30 mouse cellular contexts compared by ENCODE assay signal in genomic region chr2:179969137-179969536, GRCm38 (mm10). TPM values are rescaled to one million over a fixed set of nuclear protein-coding genes. Genes with fewer than 3 reads are reported as not detected.
DNase-seq lines count a peak whose midpoint lies in the region; ATAC-seq lines count a peak whose summit lies in the region.
"Had no signal": no experiment of that assay in that cellular context is flagged by ENCODE, and none has a peak within 500 bp of the region (broad histone marks: within the 10 kb centered on the region; RNA-seq: fewer than 3 reads in every experiment).

No protein-coding gene starts in this region.

- H3K4me2 ChIP-seq in forebrain, embryonic 14.5 days (ENCODE audit: low read length): no peak overlapping the region
- no peak overlapping the region for H3K4me2 ChIP-seq in forebrain, embryonic 12.5 days
- H3K4me2 ChIP-seq in hindbrain, embryonic 14.5 days (replicated peaks): no peak overlapping the region
- H3K4me2 ChIP-seq in hindbrain, embryonic 12.5 days (replicated peaks): no peak overlapping the region
- H3K4me2 ChIP-seq in kidney, embryonic 16.5 days (replicated peaks; ENCODE audit: low read depth, low read length): 0 out of 2 replicates have a peak overlapping the region, but pooled peaks have one; percentile 4
- H3K4me2 ChIP-seq in neural tube, embryonic 13.5 days: no peak overlapping the region
- H3K4me2 ChIP-seq: embryonic facial prominence, embryonic 13.5 days; forebrain, embryonic 13.5 days; heart, embryonic 12.5 days; hindbrain, embryonic 15.5 days had no signal

- no peak overlapping the region for H3K4me3 ChIP-seq in forebrain, embryonic 14.5 days (ENCODE audit: low read depth, low read length)
- no peak overlapping the region for H3K4me3 ChIP-seq in forebrain, embryonic 12.5 days (replicated peaks)
- no peak overlapping the region for H3K4me3 ChIP-seq in hindbrain, embryonic 14.5 days (replicated peaks; ENCODE audit: low read length)
- no peak overlapping the region for H3K4me3 ChIP-seq in hindbrain, embryonic 12.5 days
- H3K4me3 ChIP-seq in kidney, embryonic 16.5 days (ENCODE audit: low read length): no peak overlapping the region
- H3K4me3 ChIP-seq in neural tube, embryonic 13.5 days: no peak overlapping the region
- H3K4me3 ChIP-seq: embryonic facial prominence, embryonic 10.5 days; embryonic facial prominence, embryonic 13.5 days; erythroblast, embryonic 14.5 days; forebrain, embryonic 13.5 days; gastrocnemius, adult 2 months; heart, embryonic 12.5 days; hindbrain, embryonic 15.5 days had no signal

- H3K9me3 ChIP-seq in forebrain, embryonic 14.5 days (replicated peaks; ENCODE audit: control insufficient read depth, low read length): no peaks in the 10 kb centered on the region
- no peaks in the 10 kb centered on the region for H3K9me3 ChIP-seq in forebrain, embryonic 12.5 days
- H3K9me3 ChIP-seq in hindbrain, embryonic 14.5 days (ENCODE audit: control insufficient read depth, low read length): no peaks in the 10 kb centered on the region
- H3K9me3 ChIP-seq in hindbrain, embryonic 12.5 days (replicated peaks): no peaks in the 10 kb centered on the region
- no peaks in the 10 kb centered on the region for H3K9me3 ChIP-seq in kidney, embryonic 16.5 days (ENCODE audit: low read length)
- no peaks in the 10 kb centered on the region for H3K9me3 ChIP-seq in neural tube, embryonic 13.5 days
- H3K9me3 ChIP-seq: embryonic facial prominence, embryonic 10.5 days; embryonic facial prominence, embryonic 13.5 days; forebrain, embryonic 13.5 days; G1E; heart, embryonic 12.5 days; hindbrain, embryonic 15.5 days had no signal

- no peak for DNase-seq in forebrain, embryonic 14.5 days (ENCODE audit: low spot score)
- DNase-seq in hindbrain, embryonic 14.5 days (ENCODE audit: low spot score): no peak
- no peak for DNase-seq in kidney, postnatal 25 days
- DNase-seq in neural tube, embryonic 10.5 days (ENCODE audit: extremely low spot score, low spot score): no peak
- DNase-seq: adrenal gland, postnatal 10 days; adrenal gland, postnatal 36 days; B cell, adult 2 months; cerebellum, adult 2 months; cerebellum, adult 9-11 months; cerebellum, postnatal 25 days; embryo, embryonic 11 days; forebrain, postnatal 0 days; gastrocnemius, adult 2 months; gastrocnemius, postnatal 14 days; heart, adult 18-20 months; heart, postnatal 14 days; heart, postnatal 4 days had no signal

- H3K36me3 ChIP-seq in forebrain, embryonic 14.5 days (ENCODE audit: control insufficient read depth, insufficient read depth, low read length): no peaks in the 10 kb centered on the region
- no peaks in the 10 kb centered on the region for H3K36me3 ChIP-seq in forebrain, embryonic 12.5 days (replicated peaks)
- H3K36me3 ChIP-seq in hindbrain, embryonic 14.5 days (replicated peaks; ENCODE audit: control insufficient read depth, insufficient read depth): no peaks in the 10 kb centered on the region
- no peaks in the 10 kb centered on the region for H3K36me3 ChIP-seq in hindbrain, embryonic 12.5 days
- no peaks in the 10 kb centered on the region for H3K36me3 ChIP-seq in kidney, embryonic 16.5 days (ENCODE audit: insufficient read depth, low read length)
- H3K36me3 ChIP-seq in neural tube, embryonic 13.5 days: no peaks in the 10 kb centered on the region
- H3K36me3 ChIP-seq: embryonic facial prominence, embryonic 10.5 days; embryonic facial prominence, embryonic 13.5 days; heart, embryonic 12.5 days; hindbrain, embryonic 15.5 days had no signal

- H3K4me1 ChIP-seq in forebrain, embryonic 14.5 days (ENCODE audit: control insufficient read depth, insufficient read depth, low read length): peaks cover 16% of the 10 kb centered on the region
- peaks cover 71% of the 10 kb centered on the region for H3K4me1 ChIP-seq in forebrain, embryonic 12.5 days
- H3K4me1 ChIP-seq in hindbrain, embryonic 14.5 days (replicated peaks; ENCODE audit: control insufficient read depth, insufficient read depth, low read length): peaks cover 36% of the 10 kb centered on the region
- H3K4me1 ChIP-seq in hindbrain, embryonic 12.5 days: peaks cover 64% of the 10 kb centered on the region
- peaks cover 59% of the 10 kb centered on the region for H3K4me1 ChIP-seq in kidney, embryonic 16.5 days (ENCODE audit: insufficient read depth, low read length)
- H3K4me1 ChIP-seq in neural tube, embryonic 13.5 days (replicated peaks): peaks cover 85% of the 10 kb centered on the region

- H3K9ac ChIP-seq in forebrain, embryonic 14.5 days (ENCODE audit: low read length): 0 out of 2 replicates have a peak overlapping the region, but pooled peaks have one; percentile 17
- H3K9ac ChIP-seq in forebrain, embryonic 12.5 days: no peak overlapping the region
- peak overlapping the region; percentile 39; the same call in 1 of the 2 replicates for H3K9ac ChIP-seq in hindbrain, embryonic 14.5 days
- no peak overlapping the region for H3K9ac ChIP-seq in hindbrain, embryonic 12.5 days
- no peak overlapping the region for H3K9ac ChIP-seq in kidney, embryonic 16.5 days (replicated peaks; ENCODE audit: low read length)
- H3K9ac ChIP-seq in neural tube, embryonic 13.5 days: peak overlapping the region; percentile 41; the same call in 1 of the 2 replicates
- H3K9ac ChIP-seq: embryonic facial prominence, embryonic 13.5 days; forebrain, embryonic 13.5 days; forebrain, postnatal 0 days; heart, embryonic 12.5 days; hindbrain, embryonic 15.5 days had no signal

- no peak overlapping the region for H3K27ac ChIP-seq in forebrain, embryonic 14.5 days (ENCODE audit: low read depth, low read length)
- H3K27ac ChIP-seq in forebrain, embryonic 12.5 days: no peak overlapping the region
- no peak overlapping the region for H3K27ac ChIP-seq in hindbrain, embryonic 14.5 days
- H3K27ac ChIP-seq in hindbrain, embryonic 12.5 days: no peak overlapping the region
- H3K27ac ChIP-seq in kidney, embryonic 16.5 days (ENCODE audit: low read length): peak overlapping the region; percentile 39; the same call in 1 of the 2 replicates
- no peak overlapping the region for H3K27ac ChIP-seq in neural tube, embryonic 13.5 days (replicated peaks)
- H3K27ac ChIP-seq: embryonic facial prominence, embryonic 10.5 days; embryonic facial prominence, embryonic 13.5 days; forebrain, embryonic 13.5 days; gastrocnemius, adult 2 months; hindbrain, embryonic 15.5 days had no signal

- WGBS in forebrain, embryonic 14.5 days: 76% methylated on average over 3 of the region's 3 CpGs
- 79% methylated on average over 3 of the region's 3 CpGs for WGBS in forebrain, embryonic 12.5 days
- 63% methylated on average over 3 of the region's 3 CpGs for WGBS in hindbrain, embryonic 14.5 days
- 77% methylated on average over 3 of the region's 3 CpGs for WGBS in hindbrain, embryonic 12.5 days
- 48% methylated on average over 3 of the region's 3 CpGs for WGBS in kidney, embryonic 16.5 days
- 75% methylated on average over 3 of the region's 3 CpGs for WGBS in neural tube, embryonic 13.5 days

- ATAC-seq in forebrain, embryonic 14.5 days: no peak
- ATAC-seq in forebrain, embryonic 12.5 days (ENCODE audit: low FRiP score): no peak
- no peak for ATAC-seq in hindbrain, embryonic 14.5 days (ENCODE audit: low FRiP score)
- no peak for ATAC-seq in hindbrain, embryonic 12.5 days (ENCODE audit: low FRiP score)
- peak; percentile 64; the same call in 1 of the 2 replicates for ATAC-seq in kidney, embryonic 16.5 days (ENCODE audit: low FRiP score, low TSS enrichment)
- ATAC-seq in neural tube, embryonic 13.5 days (ENCODE audit: low read depth): no peak
- ATAC-seq: forebrain, embryonic 13.5 days; forebrain, postnatal 0 days; Patski had no signal

- no peaks in the 10 kb centered on the region for H3K27me3 ChIP-seq in forebrain, embryonic 14.5 days (replicated peaks; ENCODE audit: control insufficient read depth, insufficient read depth, low read length)
- no peaks in the 10 kb centered on the region for H3K27me3 ChIP-seq in forebrain, embryonic 12.5 days
- H3K27me3 ChIP-seq in hindbrain, embryonic 14.5 days (ENCODE audit: control insufficient read depth, insufficient read depth, low read length): no peaks in the 10 kb centered on the region
- no peaks in the 10 kb centered on the region for H3K27me3 ChIP-seq in hindbrain, embryonic 12.5 days
- H3K27me3 ChIP-seq in kidney, embryonic 16.5 days (ENCODE audit: insufficient read depth, low read length): no peaks in the 10 kb centered on the region
- no peaks in the 10 kb centered on the region for H3K27me3 ChIP-seq in neural tube, embryonic 13.5 days
- H3K27me3 ChIP-seq: CH12.LX; embryonic facial prominence, embryonic 13.5 days; forebrain, embryonic 13.5 days; heart, embryonic 12.5 days; hindbrain, embryonic 15.5 days; Patski had no signal

RNA-seq across cellular contexts. Expression of gene Taf4, which starts 7.3 kb away (rescaled TPM):
- 4.3 and 5.8 TPM in 2 replicates for polyA plus RNA-seq in forebrain, embryonic 14.5 days (2014; fragmentation: Nextera tagmentation; extraction: Ambion mirVana)
- polyA plus RNA-seq in forebrain, embryonic 12.5 days (2016; fragmentation: Nextera tagmentation; extraction: Ambion mirVana): 5.2 and 5.8 TPM in 2 replicates
- polyA plus RNA-seq in hindbrain, embryonic 14.5 days (2014; fragmentation: Nextera tagmentation; extraction: Ambion mirVana): 4.4 and 4.9 TPM in 2 replicates
- polyA plus RNA-seq in hindbrain, embryonic 12.5 days (2016; fragmentation: Nextera tagmentation; extraction: Ambion mirVana): 3.5 and 5.2 TPM in 2 replicates
- 3.4 and 4.1 TPM in 2 replicates for polyA plus RNA-seq in kidney, embryonic 16.5 days (2015; fragmentation: Nextera tagmentation; extraction: Ambion mirVana)
- polyA plus RNA-seq in neural tube, embryonic 13.5 days (2015; fragmentation: Nextera tagmentation; extraction: Ambion mirVana): 3.7 and 4.1 TPM in 2 replicates

RNA-seq across cellular contexts. Expression of gene Lsm14b, which starts 55.6 kb away (rescaled TPM):
- 17.9 and 29.1 TPM in 2 replicates for polyA plus RNA-seq in forebrain, embryonic 14.5 days (2014; fragmentation: Nextera tagmentation; extraction: Ambion mirVana)
- 15.4 and 15.7 TPM in 2 replicates for polyA plus RNA-seq in forebrain, embryonic 12.5 days (2016; fragmentation: Nextera tagmentation; extraction: Ambion mirVana)
- polyA plus RNA-seq in hindbrain, embryonic 14.5 days (2014; fragmentation: Nextera tagmentation; extraction: Ambion mirVana): 16.1 and 16.9 TPM in 2 replicates
- 14.1 and 16.7 TPM in 2 replicates for polyA plus RNA-seq in hindbrain, embryonic 12.5 days (2016; fragmentation: Nextera tagmentation; extraction: Ambion mirVana)
- polyA plus RNA-seq in kidney, embryonic 16.5 days (2015; fragmentation: Nextera tagmentation; extraction: Ambion mirVana): 4.8 and 7.0 TPM in 2 replicates
- 19.7 and 20.6 TPM in 2 replicates for polyA plus RNA-seq in neural tube, embryonic 13.5 days (2015; fragmentation: Nextera tagmentation; extraction: Ambion mirVana)

Comparison
In these comparisons a context has a peak if more than half of its experiments do, and no peak if none do; other contexts are left out.
1. H3K9ac ChIP-seq: peak in forebrain, embryonic 14.5 days (single experiment), hindbrain, embryonic 14.5 days (single experiment) and neural tube, embryonic 13.5 days (single experiment); none in forebrain, embryonic 12.5 days (single experiment), hindbrain, embryonic 12.5 days (single experiment) and kidney, embryonic 16.5 days (single experiment).